Mouse (Mus musculus) heart, postnatal 0 days (tissue): ENCODE results near the gene Gm12248.

ENCODE experiments used
- CTCF ChIP-seq: IDR thresholded peaks from 2 replicates; pipeline ENCODE4 v1.5.1; 2016; ENCODE audit warnings: antibody characterized with exemption, control low read depth, low read depth
- EP300 ChIP-seq: IDR thresholded peaks from 2 replicates; pipeline ENCODE4 v1.6.1; 2016; ENCODE audit warnings: antibody characterized with exemption, low read depth

DNA sequence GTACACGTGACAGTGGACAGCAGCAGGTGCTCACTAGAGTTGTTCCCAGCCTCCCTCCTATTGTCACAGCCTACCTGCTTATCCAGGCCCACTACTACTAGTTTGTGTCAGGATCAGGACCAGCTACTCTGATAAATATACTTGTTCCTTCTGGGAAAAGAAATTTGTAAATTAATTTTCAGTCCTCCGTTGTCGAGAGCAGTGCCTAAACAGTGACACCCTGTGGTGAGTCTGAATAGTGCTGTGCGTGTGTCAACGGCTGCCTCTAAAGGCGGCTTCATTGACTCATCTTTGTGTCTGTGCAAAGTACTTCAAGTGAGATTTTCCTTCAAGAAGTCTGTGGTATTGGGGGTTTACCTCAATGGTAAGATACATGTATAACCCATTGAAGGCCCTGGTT is 35.5 kb downstream of the Gm12248 start:
- TF ChIP-seq EP300 (no peak), CTCF (peak; percentile 83)
